Mouse (Mus musculus): ENCODE results near the gene Gpr146. TPM values are rescaled to one million over a fixed set of nuclear protein-coding genes. Genes with fewer than 3 reads are reported as not detected.

The Gpr146 gene
- polyA plus RNA-seq, 1 experiment from 2014 or later, result 1.8 TPM

DNA sequence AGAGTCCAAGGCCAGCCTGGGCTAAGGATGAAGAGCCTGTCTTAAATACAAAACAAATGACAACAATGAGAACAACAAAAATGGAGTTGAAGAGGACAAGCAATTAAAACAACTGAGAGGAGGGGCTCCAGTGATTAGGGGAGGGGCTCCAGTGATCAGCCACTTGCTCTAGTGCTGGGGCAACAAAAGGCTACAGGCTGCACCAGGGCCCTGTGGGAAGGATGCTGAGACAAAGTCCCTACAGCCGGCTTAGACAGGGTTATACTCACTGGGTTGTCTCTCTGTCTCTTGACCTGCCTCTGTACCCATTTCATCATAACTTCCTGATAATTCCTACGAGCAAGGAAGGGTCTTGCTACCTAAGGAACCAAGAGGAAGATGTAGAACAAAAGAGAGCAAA is 40.6 kb downstream of the Gpr146 start:
- no peaks in the 10 kb centered on the region for H3K36me3 ChIP-seq (ENCODE audit: control insufficient read depth, insufficient read depth, low read length)
- 40% methylated on average over 2 of the region's 2 CpGs for WGBS
- no peak overlapping the region for H3K9ac ChIP-seq (replicated peaks; ENCODE audit: low read length)
- H3K27me3 ChIP-seq (ENCODE audit: control insufficient read depth, insufficient read depth, low read length), result no peaks in the 10 kb centered on the region
- no peak overlapping the region for H3K4me3 ChIP-seq (replicated peaks; ENCODE audit: low read depth, low read length)
- H3K9me3 ChIP-seq (ENCODE audit: control insufficient read depth, low read length), result no peaks in the 10 kb centered on the region
- peak overlapping the region; percentile 71 for H3K27ac ChIP-seq (replicated peaks; ENCODE audit: low read depth, low read length)
- no peak for DNase-seq
- H3K4me1 ChIP-seq (ENCODE audit: control insufficient read depth, insufficient read depth, low read length), result peaks cover 19% of the 10 kb centered on the region
- no peak overlapping the region for H3K4me2 ChIP-seq (ENCODE audit: low read length)
- no peak for ATAC-seq (ENCODE audit: low FRiP score, low TSS enrichment)

DNA sequence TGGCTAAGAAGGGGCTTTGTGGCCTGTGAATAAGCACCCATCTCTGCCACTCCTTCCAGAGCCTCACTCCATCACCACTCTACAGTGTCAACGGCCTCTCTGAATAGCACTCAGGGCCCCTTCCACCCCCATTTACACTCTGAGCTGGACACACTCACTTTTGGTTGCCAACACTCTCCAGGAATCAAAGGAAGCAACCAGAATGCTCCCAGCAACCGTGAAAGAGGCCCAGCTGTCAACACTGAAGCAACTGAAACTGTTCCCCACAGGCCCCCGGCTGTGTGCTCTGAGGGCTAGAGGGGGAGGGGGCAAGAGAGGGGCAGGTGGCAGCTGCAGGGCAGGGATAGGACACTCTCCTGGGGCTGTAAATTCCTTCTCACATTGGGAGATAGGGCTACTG is 41.1 kb downstream of the Gpr146 start:
- Histone ChIP-seq H3K9me3 (ENCODE audit: control insufficient read depth, low read length) (no peaks in the 10 kb centered on the region), H3K4me1 (ENCODE audit: control insufficient read depth, insufficient read depth, low read length) (peaks cover 21% of the 10 kb centered on the region), H3K4me3 (replicated peaks; ENCODE audit: low read depth, low read length) (no peak overlapping the region), H3K27ac (replicated peaks; ENCODE audit: low read depth, low read length) (peak overlapping the region; percentile 71), H3K36me3 (ENCODE audit: control insufficient read depth, insufficient read depth, low read length) (no peaks in the 10 kb centered on the region), H3K27me3 (ENCODE audit: control insufficient read depth, insufficient read depth, low read length) (no peaks in the 10 kb centered on the region), H3K4me2 (ENCODE audit: low read length) (no peak overlapping the region), H3K9ac (replicated peaks; ENCODE audit: low read length) (no peak overlapping the region; the same call in 1 of the 2 replicates)
- ATAC-seq (ENCODE audit: low FRiP score, low TSS enrichment) (peak; percentile 62; the same call in 1 of the 2 replicates), DNase-seq (peak; percentile 72)
- 6% methylated on average over 3 of the region's 3 CpGs for WGBS

- no peaks in the 10 kb centered on the region for H3K9me3 ChIP-seq (ENCODE audit: control insufficient read depth, low read length)
- peak within 1 kb of the TSS; percentile 33; the same call in 1 of the 2 replicates for H3K27ac ChIP-seq (replicated peaks; ENCODE audit: low read depth, low read length)
- ATAC-seq (ENCODE audit: low FRiP score, low TSS enrichment) (no peak), DNase-seq (peak; percentile 73)
- peaks cover 24% of the 10 kb centered on the region for H3K4me1 ChIP-seq (ENCODE audit: control insufficient read depth, insufficient read depth, low read length)
- peak within 1 kb of the TSS; percentile 24; the same call in 1 of the 2 replicates for H3K4me3 ChIP-seq (replicated peaks; ENCODE audit: low read depth, low read length)
- H3K4me2 ChIP-seq (ENCODE audit: low read length), result peak within 1 kb of the TSS; percentile 30
- H3K36me3 ChIP-seq (ENCODE audit: control insufficient read depth, insufficient read depth, low read length), result no peaks in the 10 kb centered on the region
- 55% methylated on average over 21 of the region's 21 CpGs for WGBS
- H3K27me3 ChIP-seq (ENCODE audit: control insufficient read depth, insufficient read depth, low read length), result no peaks in the 10 kb centered on the region
- peak within 1 kb of the TSS; percentile 36 for H3K9ac ChIP-seq (replicated peaks; ENCODE audit: low read length)
Observed at GRCm38 (mm10) chr5:139423026-139423865, 45.7 kb downstream of the Gpr146 start, which contains the start of gene Gper1. TSS of gene Gper1 (plus strand) at chr5:139423151.

DNA sequence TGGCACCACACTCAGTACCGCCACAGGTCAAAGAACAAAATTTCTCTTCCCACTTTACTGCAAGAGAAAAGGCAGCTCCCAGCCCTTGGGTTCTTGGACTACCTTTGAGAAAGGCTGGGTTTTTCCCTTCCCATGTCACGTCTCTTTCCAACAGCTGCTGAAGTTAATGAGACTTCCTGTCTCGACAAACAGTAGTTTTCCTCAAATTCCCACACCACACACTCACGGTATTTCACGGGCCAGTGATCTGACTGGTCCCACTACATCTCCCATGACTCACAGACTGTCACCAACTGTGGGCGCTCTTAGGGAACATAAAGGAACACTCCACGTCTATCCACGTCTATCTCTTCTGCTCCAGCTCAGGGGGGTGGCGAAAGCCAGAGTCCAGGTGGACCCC is 47.7 kb downstream of the Gpr146 start:
- H3K27me3 ChIP-seq (ENCODE audit: control insufficient read depth, insufficient read depth, low read length), result no peaks in the 10 kb centered on the region
- no peaks in the 10 kb centered on the region for H3K9me3 ChIP-seq (ENCODE audit: control insufficient read depth, low read length)
- ATAC-seq (ENCODE audit: low FRiP score, low TSS enrichment) (no peak), DNase-seq (no peak)
- H3K4me3 ChIP-seq (replicated peaks; ENCODE audit: low read depth, low read length), result no peak overlapping the region
- peaks cover 19% of the 10 kb centered on the region for H3K4me1 ChIP-seq (ENCODE audit: control insufficient read depth, insufficient read depth, low read length)
- no peak overlapping the region for H3K4me2 ChIP-seq (ENCODE audit: low read length)
- 91% methylated on average over 9 of the region's 9 CpGs for WGBS
- H3K27ac ChIP-seq (replicated peaks; ENCODE audit: low read depth, low read length), result no peak overlapping the region
- H3K36me3 ChIP-seq (ENCODE audit: control insufficient read depth, insufficient read depth, low read length), result no peaks in the 10 kb centered on the region
- no peak overlapping the region for H3K9ac ChIP-seq (replicated peaks; ENCODE audit: low read length)

GRCm38 (mm10) chr5:139427001-139427400 is 49.5 kb downstream of the Gpr146 start:
- H3K9me3 ChIP-seq (ENCODE audit: control insufficient read depth, low read length), result no peaks in the 10 kb centered on the region
- H3K4me2 ChIP-seq (ENCODE audit: low read length), result no peak overlapping the region
- peaks cover 25% of the 10 kb centered on the region for H3K4me1 ChIP-seq (ENCODE audit: control insufficient read depth, insufficient read depth, low read length)
- H3K36me3 ChIP-seq (ENCODE audit: control insufficient read depth, insufficient read depth, low read length), result no peaks in the 10 kb centered on the region
- ATAC-seq (ENCODE audit: low FRiP score, low TSS enrichment) (no peak), DNase-seq (no peak)
- 92% methylated on average over 9 of the region's 9 CpGs for WGBS
- no peak overlapping the region for H3K4me3 ChIP-seq (replicated peaks; ENCODE audit: low read depth, low read length)
- no peak overlapping the region for H3K27ac ChIP-seq (replicated peaks; ENCODE audit: low read depth, low read length)
- no peak overlapping the region for H3K9ac ChIP-seq (replicated peaks; ENCODE audit: low read length)
- H3K27me3 ChIP-seq (ENCODE audit: control insufficient read depth, insufficient read depth, low read length), result no peaks in the 10 kb centered on the region

DNA sequence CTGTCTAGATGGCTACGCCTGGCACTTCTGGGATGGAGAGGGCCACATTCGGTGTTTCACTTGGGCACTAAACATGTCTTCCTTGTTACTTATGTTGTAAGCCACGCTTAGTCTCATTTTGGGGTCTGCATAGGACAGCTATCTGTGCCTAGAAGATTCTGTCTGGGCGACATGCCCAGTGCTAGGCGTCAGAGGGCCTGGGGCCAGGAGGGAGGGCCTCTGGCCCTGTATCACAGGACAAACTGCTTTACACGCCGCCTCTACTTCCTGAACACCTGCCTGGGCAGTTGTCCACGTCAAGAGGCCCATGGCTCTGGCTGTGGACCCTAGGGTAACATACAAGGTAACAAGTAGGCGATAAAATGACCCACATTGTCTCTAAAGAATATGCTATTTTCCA is 50.5 kb downstream of the Gpr146 start:
- H3K4me1 ChIP-seq (ENCODE audit: control insufficient read depth, insufficient read depth, low read length), result peaks cover 20% of the 10 kb centered on the region
- H3K36me3 ChIP-seq (ENCODE audit: control insufficient read depth, insufficient read depth, low read length), result no peaks in the 10 kb centered on the region
- H3K27me3 ChIP-seq (ENCODE audit: control insufficient read depth, insufficient read depth, low read length), result no peaks in the 10 kb centered on the region
- no peaks in the 10 kb centered on the region for H3K9me3 ChIP-seq (ENCODE audit: control insufficient read depth, low read length)
- ATAC-seq (ENCODE audit: low FRiP score, low TSS enrichment) (no peak), DNase-seq (no peak)
- H3K4me3 ChIP-seq (replicated peaks; ENCODE audit: low read depth, low read length), result no peak overlapping the region
- no peak overlapping the region for H3K27ac ChIP-seq (replicated peaks; ENCODE audit: low read depth, low read length)
- 86% methylated on average over 9 of the region's 9 CpGs for WGBS
- H3K4me2 ChIP-seq (ENCODE audit: low read length), result no peak overlapping the region
- H3K9ac ChIP-seq (replicated peaks; ENCODE audit: low read length), result no peak overlapping the region

DNA sequence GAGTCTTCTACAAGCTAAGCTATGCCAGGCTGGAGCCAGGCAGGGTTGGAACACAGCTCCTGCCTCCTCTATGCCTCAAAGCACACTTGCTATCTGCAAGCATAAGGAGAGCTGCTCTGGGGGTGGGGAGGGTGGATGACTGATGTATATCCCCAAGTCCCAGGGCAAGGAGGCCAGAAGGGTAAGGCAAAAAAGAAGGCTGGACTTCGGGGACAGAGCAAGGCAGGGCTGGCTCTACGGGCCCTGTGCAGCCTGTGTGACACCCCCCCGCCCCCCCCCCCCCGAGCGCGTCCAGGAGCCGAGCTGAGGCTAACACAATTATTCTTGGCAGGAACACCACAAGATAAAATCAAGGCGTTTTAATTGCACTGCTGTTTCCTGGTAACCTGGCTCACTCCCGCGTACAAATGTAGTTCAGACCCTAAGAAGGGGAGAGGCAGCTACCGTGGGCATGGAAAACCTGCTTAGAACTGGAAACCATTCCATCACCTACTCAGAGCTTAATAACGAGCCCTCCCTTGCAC is 52.4 kb downstream of the Gpr146 start:
- Histone ChIP-seq H3K9ac (replicated peaks; ENCODE audit: low read length) (no peak overlapping the region), H3K27ac (replicated peaks; ENCODE audit: low read depth, low read length) (peak overlapping the region; percentile 61; the same call in 1 of the 2 replicates), H3K9me3 (ENCODE audit: control insufficient read depth, low read length) (no peaks in the 10 kb centered on the region), H3K4me3 (replicated peaks; ENCODE audit: low read depth, low read length) (no peak overlapping the region), H3K27me3 (ENCODE audit: control insufficient read depth, insufficient read depth, low read length) (no peaks in the 10 kb centered on the region), H3K36me3 (ENCODE audit: control insufficient read depth, insufficient read depth, low read length) (no peaks in the 10 kb centered on the region), H3K4me2 (ENCODE audit: low read length) (no peak overlapping the region), H3K4me1 (ENCODE audit: control insufficient read depth, insufficient read depth, low read length) (peaks cover 29% of the 10 kb centered on the region)
- ATAC-seq (ENCODE audit: low FRiP score, low TSS enrichment) (no peak), DNase-seq (no peak)
- WGBS, result 46% methylated on average over 12 of the region's 12 CpGs

- Histone ChIP-seq H3K27me3 (ENCODE audit: control insufficient read depth, insufficient read depth, low read length) (no peaks in the 10 kb centered on the region), H3K4me3 (replicated peaks; ENCODE audit: low read depth, low read length) (no peak overlapping the region), H3K4me1 (ENCODE audit: control insufficient read depth, insufficient read depth, low read length) (peaks cover 41% of the 10 kb centered on the region), H3K4me2 (ENCODE audit: low read length) (no peak overlapping the region), H3K36me3 (ENCODE audit: control insufficient read depth, insufficient read depth, low read length) (no peaks in the 10 kb centered on the region), H3K27ac (replicated peaks; ENCODE audit: low read depth, low read length) (peak overlapping the region; percentile 39; the same call in 1 of the 2 replicates), H3K9me3 (ENCODE audit: control insufficient read depth, low read length) (no peaks in the 10 kb centered on the region), H3K9ac (replicated peaks; ENCODE audit: low read length) (no peak overlapping the region)
- 40% methylated on average over 6 of the region's 6 CpGs for WGBS
- no peak for DNase-seq
- ATAC-seq (ENCODE audit: low FRiP score, low TSS enrichment), result no peak
Observed at GRCm38 (mm10) chr5:139432333-139432732, 54.8 kb downstream of the Gpr146 start.
